Mouse (Mus musculus): ENCODE data around the gene Panx2. TPM values are rescaled to one million over a fixed set of nuclear protein-coding genes. Genes with fewer than 3 reads are reported as not detected.

The Panx2 gene
- total and polyA plus RNA-seq, 3 experiments, result not detected

DNA sequence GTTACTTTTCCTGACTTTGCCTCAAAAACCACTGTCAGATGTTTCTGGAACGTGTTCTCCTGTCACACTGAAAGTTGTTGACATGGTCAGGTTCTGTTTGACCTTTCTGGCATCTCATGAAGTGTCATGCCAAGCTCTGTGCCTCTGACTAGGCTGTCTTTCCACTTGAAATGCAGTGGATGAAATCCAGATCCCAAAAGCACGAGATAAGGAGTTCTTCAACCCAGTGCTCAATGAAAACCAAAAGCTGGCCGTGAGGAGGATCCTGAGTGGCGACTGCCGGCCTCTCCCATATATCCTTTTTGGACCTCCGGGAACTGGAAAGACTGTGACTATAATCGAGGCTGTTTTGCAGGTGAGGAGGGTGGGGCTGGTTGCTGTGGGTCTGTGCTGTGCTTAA lies 39.4 kb upstream of the Panx2 start:
- peaks cover 4 to 15% of the 10 kb centered on the region in 2 experiments; a peak in 2 of 4 replicates for H3K27me3 ChIP-seq (ENCODE audit: control insufficient read depth in 1 of 2, insufficient read depth in 2 of 2, low read length in 2 of 2)
- no peak overlapping the region for H3K4me3 ChIP-seq (ENCODE audit: control insufficient read depth in 1 of 2, insufficient read depth in 1 of 2, low read depth in 2 of 2, low read length in 2 of 2)
- H3K27ac ChIP-seq (ENCODE audit: control insufficient read depth, low read depth, low read length), result no peak overlapping the region
- no peaks in the 10 kb centered on the region for H3K79me2 ChIP-seq (ENCODE audit: control insufficient read depth, insufficient read depth, low read length, poor library complexity)
- H3K9ac ChIP-seq (ENCODE audit: control insufficient read depth, low read depth, low read length, poor library complexity, severe bottlenecking), result no peak overlapping the region
- DNase-seq (ENCODE audit: low read depth, low spot score), result no peak
- peaks cover 0 to 12% of the 10 kb centered on the region in 2 experiments; a peak in 2 of 4 replicates for H3K4me1 ChIP-seq (ENCODE audit: control insufficient read depth in 1 of 2, insufficient read depth in 2 of 2, low read length in 2 of 2)
- peaks cover 0 to 7% of the 10 kb centered on the region in 2 experiments; a peak in 2 of 4 replicates for H3K36me3 ChIP-seq (ENCODE audit: control insufficient read depth in 1 of 2, insufficient read depth in 2 of 2, low read length in 2 of 2)
- no peaks in the 10 kb centered on the region for H3K9me3 ChIP-seq (replicated peaks; ENCODE audit: insufficient read depth, low read length)
- TF ChIP-seq POLR2AphosphoS2 (IDR thresholded peaks at IDR 0.05; ENCODE audit: low read length), result no peak
- no peak for TF ChIP-seq GABPA (IDR thresholded peaks at IDR 0.05; ENCODE audit: low read depth, low read length)
- no peak for TF ChIP-seq RCOR1 (IDR thresholded peaks at IDR 0.05; ENCODE audit: low read depth, low read length)
- TF ChIP-seq GATA1 (IDR thresholded peaks at IDR 0.05; ENCODE audit: low read depth, low read length), result no peak
- no peak for TF ChIP-seq UBTF (IDR thresholded peaks at IDR 0.05; ENCODE audit: borderline replicate concordance, insufficient read depth, low read depth, low read length)
- TF ChIP-seq CHD1 (IDR thresholded peaks at IDR 0.05; ENCODE audit: low read depth, low read length), result no peak
- TF ChIP-seq NRF1 (IDR thresholded peaks at IDR 0.05; ENCODE audit: insufficient read depth, low read depth, low read length, poor library complexity, severe bottlenecking), result no peak
- TF ChIP-seq CTCF (IDR thresholded peaks at IDR 0.05 in 2 of 3, conservative IDR thresholded peaks at IDR 0.05 in 1 of 3; ENCODE audit: control insufficient read depth in 1 of 3, insufficient read depth in 1 of 3, low read depth in 2 of 3, low read length in 3 of 3, poor library complexity in 1 of 3, severe bottlenecking in 1 of 3), result no peak
- TF ChIP-seq MXI1 (IDR thresholded peaks at IDR 0.05; ENCODE audit: low read depth, low read length), result no peak

DNA sequence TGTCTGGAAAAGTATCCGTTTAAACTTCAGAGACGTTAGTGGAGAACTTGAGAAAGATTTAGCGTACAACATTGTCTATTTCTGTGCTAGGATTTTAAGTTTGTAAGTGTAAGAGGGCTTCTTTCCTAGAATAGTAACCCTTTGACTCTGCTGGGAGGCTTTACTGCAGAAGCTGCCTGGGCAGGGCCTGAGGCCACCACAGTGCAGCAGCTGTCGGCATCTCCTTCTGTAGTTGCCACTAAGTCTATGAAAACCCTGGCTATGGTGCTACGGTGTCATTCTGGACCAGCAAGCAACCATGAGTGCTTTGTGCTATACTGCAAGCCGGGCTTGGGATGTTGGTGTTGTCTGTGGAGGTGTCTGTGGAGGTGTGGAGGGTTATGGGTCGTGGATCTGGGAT lies 39.0 kb upstream of the Panx2 start:
- Histone ChIP-seq H3K36me3 (ENCODE audit: control insufficient read depth in 1 of 2, insufficient read depth in 2 of 2, low read length in 2 of 2) (peaks cover 0 to 7% of the 10 kb centered on the region in 2 experiments; a peak in 2 of 4 replicates), H3K9me3 (replicated peaks; ENCODE audit: insufficient read depth, low read length) (no peaks in the 10 kb centered on the region), H3K79me2 (ENCODE audit: control insufficient read depth, insufficient read depth, low read length, poor library complexity) (no peaks in the 10 kb centered on the region), H3K4me1 (ENCODE audit: control insufficient read depth in 1 of 2, insufficient read depth in 2 of 2, low read length in 2 of 2) (peaks cover 0 to 12% of the 10 kb centered on the region in 2 experiments; a peak in 2 of 4 replicates), H3K9ac (ENCODE audit: control insufficient read depth, low read depth, low read length, poor library complexity, severe bottlenecking) (no peak overlapping the region), H3K4me3 (ENCODE audit: control insufficient read depth in 1 of 2, insufficient read depth in 1 of 2, low read depth in 2 of 2, low read length in 2 of 2) (no peak overlapping the region), H3K27ac (ENCODE audit: control insufficient read depth, low read depth, low read length) (no peak overlapping the region), H3K27me3 (ENCODE audit: control insufficient read depth in 1 of 2, insufficient read depth in 2 of 2, low read length in 2 of 2) (peaks cover 4 to 11% of the 10 kb centered on the region in 2 experiments; a peak in 2 of 4 replicates)
- DNase-seq (ENCODE audit: low read depth, low spot score), result no peak
- TF ChIP-seq ELF1 (IDR thresholded peaks at IDR 0.05; ENCODE audit: low read depth, low read length), result no peak
- TF ChIP-seq ZNF384 (IDR thresholded peaks at IDR 0.05; ENCODE audit: low read depth, low read length), result no peak
- no peak for TF ChIP-seq ETS1 (IDR thresholded peaks at IDR 0.05; ENCODE audit: low read depth, low read length)
- no peak for TF ChIP-seq POLR2AphosphoS2 (IDR thresholded peaks at IDR 0.05; ENCODE audit: low read length)
- TF ChIP-seq NRF1 (IDR thresholded peaks at IDR 0.05; ENCODE audit: insufficient read depth, low read depth, low read length, poor library complexity, severe bottlenecking), result no peak
- no peak for TF ChIP-seq USF1 (IDR thresholded peaks at IDR 0.05; ENCODE audit: low read depth, low read length)
- no peak for TF ChIP-seq RCOR1 (IDR thresholded peaks at IDR 0.05; ENCODE audit: low read depth, low read length)
- TF ChIP-seq CTCF (IDR thresholded peaks at IDR 0.05 in 2 of 3, conservative IDR thresholded peaks at IDR 0.05 in 1 of 3; ENCODE audit: control insufficient read depth in 1 of 3, insufficient read depth in 1 of 3, low read depth in 2 of 3, low read length in 3 of 3, poor library complexity in 1 of 3, severe bottlenecking in 1 of 3), result no peak
- no peak for TF ChIP-seq E2F4 (IDR thresholded peaks at IDR 0.05; ENCODE audit: borderline replicate concordance, low read depth, low read length)
- no peak for TF ChIP-seq BHLHE40 (IDR thresholded peaks at IDR 0.05; ENCODE audit: borderline replicate concordance, low read depth, low read length)
- TF ChIP-seq MAX (IDR thresholded peaks at IDR 0.05; ENCODE audit: low read length), result no peak

Data from MEL (cell line).